Mouse (Mus musculus) embryo, embryonic 10.5 days (tissue): ENCODE measurements around the gene Car8.

ENCODE experiments used
- DNase-seq: peaks from one replicate; pipeline ENCODE4 v3.0.0-alpha.2; 2015; ENCODE audit warnings: low spot score

Car8 gene

GRCm38 (mm10) chr4:8238560-8239305 is at the start of gene Car8:
Gene Car8 (minus strand): TSS chr4:8239041.
- peak; percentile 65 for DNase-seq

- DNase-seq: no peak
Observed at GRCm38 (mm10) chr4:8284934-8285333, 46.1 kb upstream of the Car8 start.

- DNase-seq: no peak
Observed at GRCm38 (mm10) chr4:8278159-8278558, 39.3 kb upstream of the Car8 start.

- DNase-seq: no peak
Observed at GRCm38 (mm10) chr4:8249805-8250204, 11.0 kb upstream of the Car8 start.

GRCm38 (mm10) chr4:8245495-8246063 is 6.7 kb upstream of the Car8 start:
- no peak for DNase-seq

- DNase-seq: no peak
Observed at GRCm38 (mm10) chr4:8245062-8245461, 6.2 kb upstream of the Car8 start.

- no peak for DNase-seq
Observed at GRCm38 (mm10) chr4:8239699-8240098, 858 bp upstream of the Car8 start.

- DNase-seq: peak; percentile 40
Observed at GRCm38 (mm10) chr4:8239306-8239670, 447 bp upstream of the Car8 start.

- no peak for DNase-seq
Observed at GRCm38 (mm10) chr4:8232393-8233111, 6.3 kb downstream of the Car8 start.

GRCm38 (mm10) chr4:8231291-8231871 is 7.5 kb downstream of the Car8 start:
- DNase-seq: no peak

GRCm38 (mm10) chr4:8229661-8230298 is 9.1 kb downstream of the Car8 start:
- no peak for DNase-seq

- no peak for DNase-seq
Observed at GRCm38 (mm10) chr4:8218941-8219340, 19.9 kb downstream of the Car8 start.

GRCm38 (mm10) chr4:8218004-8218403 is 20.8 kb downstream of the Car8 start:
- DNase-seq: no peak

- no peak for DNase-seq
Observed at GRCm38 (mm10) chr4:8217272-8217671, 21.6 kb downstream of the Car8 start.

- DNase-seq: peak; percentile 40
Observed at GRCm38 (mm10) chr4:8216551-8216950, 22.3 kb downstream of the Car8 start.

- no peak for DNase-seq
Observed at GRCm38 (mm10) chr4:8213661-8214060, 25.2 kb downstream of the Car8 start.

GRCm38 (mm10) chr4:8212873-8213569 is 25.8 kb downstream of the Car8 start:
- no peak for DNase-seq

- DNase-seq: no peak
Observed at GRCm38 (mm10) chr4:8210452-8210851, 28.4 kb downstream of the Car8 start.

GRCm38 (mm10) chr4:8207924-8208323 is 30.9 kb downstream of the Car8 start:
- DNase-seq: no peak

- DNase-seq: no peak
Observed at GRCm38 (mm10) chr4:8206918-8207573, 31.8 kb downstream of the Car8 start.

GRCm38 (mm10) chr4:8205089-8205649 is 33.7 kb downstream of the Car8 start:
- DNase-seq: no peak
